Mouse (Mus musculus): Measurements from ENCODE around the gene Nedd9.

Nedd9 gene

DNA sequence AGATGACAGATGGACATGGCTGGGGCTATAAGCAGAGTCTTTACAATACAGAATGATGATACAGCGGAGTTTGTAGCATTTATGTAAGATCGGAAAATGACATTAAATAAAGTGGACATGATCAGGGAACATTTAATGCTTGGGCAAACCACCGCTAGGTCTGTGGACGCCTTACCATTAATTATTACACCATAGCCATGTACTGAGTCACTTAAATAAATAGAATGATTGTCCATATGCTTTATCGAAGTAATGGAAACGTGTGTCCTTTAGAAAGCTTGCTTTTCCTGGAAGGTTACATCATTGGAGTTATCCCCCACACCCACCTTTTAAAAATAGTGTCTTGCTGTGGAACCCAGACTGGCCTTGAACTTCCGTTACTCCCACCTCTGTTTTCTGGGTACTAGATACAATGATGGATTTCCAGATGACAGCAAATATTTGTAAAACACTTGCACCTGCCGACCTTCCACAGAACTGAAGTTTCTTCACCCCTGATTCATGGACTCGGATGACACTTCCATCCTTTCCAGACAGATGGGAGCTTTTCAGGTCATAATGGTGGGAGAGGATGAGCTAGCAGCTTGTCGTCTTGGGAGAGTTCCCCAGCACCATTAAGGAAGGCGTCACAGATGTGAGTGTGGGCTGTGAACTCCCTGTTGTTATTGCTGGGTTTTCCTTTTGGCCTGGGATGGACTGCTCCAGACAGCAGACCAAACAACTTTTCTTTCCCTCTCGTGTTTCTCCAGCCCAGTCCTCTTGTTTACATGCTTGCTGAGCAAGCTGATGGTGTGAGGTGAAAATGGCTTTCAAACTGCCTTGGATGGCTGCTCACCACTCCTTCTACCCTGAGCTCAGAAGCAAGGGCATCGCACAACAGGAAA, 76.7 kb downstream of the Nedd9 start:
- DNase-seq (ENCODE audit: low spot score in 2 of 2) = no peak

DNA sequence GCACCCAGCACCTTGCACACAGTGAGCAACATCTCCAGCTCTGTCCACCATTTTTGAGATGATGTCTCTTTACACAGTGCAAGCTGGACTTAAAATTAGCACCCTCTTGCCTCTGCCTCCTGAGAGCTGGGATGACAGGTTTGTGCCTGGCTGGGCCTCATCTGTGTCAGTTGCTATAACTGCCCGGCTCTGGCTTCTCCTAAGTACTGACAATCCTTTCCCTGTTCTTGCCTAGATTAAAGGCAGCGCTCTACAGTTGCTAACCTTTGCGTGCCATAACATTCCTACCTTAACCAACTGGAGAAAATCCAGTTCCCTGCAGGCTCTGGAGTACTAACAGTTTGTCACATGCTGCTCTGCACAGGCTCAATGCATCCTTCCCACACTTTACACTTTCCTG, 77.9 kb downstream of the Nedd9 start:
- DNase-seq (ENCODE audit: low spot score in 2 of 2) = no peak

DNA sequence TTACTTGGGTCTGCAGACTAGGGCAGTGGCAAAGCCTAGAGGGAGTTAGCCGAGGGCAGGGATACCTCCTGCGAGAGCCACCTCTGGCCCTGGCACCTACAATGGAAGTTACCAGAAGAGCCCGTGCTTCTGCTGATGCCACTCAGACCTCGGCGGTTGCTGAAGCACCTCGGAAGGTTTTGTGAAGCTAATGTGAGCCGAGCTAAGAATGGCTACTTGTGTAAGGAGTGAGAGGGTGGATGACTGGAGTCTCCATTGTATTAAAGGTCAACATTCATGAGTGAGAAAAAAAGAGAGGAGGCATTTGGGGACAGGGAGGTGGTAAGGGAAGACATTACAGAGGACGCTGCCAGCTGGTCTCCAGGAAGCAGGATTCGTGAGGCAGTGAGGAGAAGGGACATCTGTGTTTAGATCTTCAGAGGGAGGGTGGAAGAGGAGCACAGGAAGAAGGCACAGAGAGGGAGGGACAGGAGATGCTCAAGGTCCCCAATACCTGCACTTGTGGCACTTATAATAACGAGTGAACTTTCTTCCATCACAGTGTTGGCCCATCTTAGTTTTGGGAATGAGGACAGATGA, 78.7 kb downstream of the Nedd9 start:
- no peak for DNase-seq (ENCODE audit: low spot score in 2 of 2)

DNA sequence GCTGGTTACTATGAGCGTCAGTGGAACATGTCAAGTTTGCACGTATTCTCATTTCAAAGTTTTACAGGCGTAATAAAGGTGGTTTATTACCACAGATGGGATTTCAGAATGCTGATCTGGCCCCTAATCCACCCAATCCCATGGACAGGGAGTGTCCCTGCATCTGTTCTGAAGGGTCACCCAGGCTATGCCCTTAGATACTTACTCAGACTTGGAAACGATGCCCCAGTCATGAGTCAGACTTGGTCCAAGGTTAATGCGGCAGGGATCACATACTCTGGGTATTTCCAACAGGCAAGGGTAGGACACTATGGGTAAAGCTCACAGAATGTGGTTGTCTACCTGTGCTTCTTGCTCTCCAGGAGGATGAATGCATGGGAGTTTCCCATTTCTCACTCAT, 82.2 kb downstream of the Nedd9 start:
- no peak for DNase-seq (ENCODE audit: low spot score in 2 of 2)

DNA sequence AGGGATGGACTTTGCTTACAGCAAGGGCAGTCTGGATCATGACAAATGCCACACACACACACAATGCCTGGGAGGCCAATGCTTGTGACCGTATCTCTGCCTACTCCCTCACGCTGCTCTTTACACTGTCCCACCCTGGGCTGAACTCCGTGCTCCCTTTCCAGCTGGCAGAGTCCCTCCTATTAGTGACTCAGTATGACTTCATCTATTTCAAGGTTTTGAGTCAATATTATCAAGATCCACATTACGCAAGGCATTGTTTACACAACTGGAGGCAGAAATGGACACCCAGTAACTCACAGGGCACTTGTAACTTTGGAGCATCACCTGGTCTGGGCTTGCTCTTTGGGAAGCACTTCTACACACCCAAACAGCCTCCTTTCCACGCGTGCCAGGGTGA, 83.3 kb downstream of the Nedd9 start:
- DNase-seq (ENCODE audit: low spot score in 2 of 2) = no peak

DNA sequence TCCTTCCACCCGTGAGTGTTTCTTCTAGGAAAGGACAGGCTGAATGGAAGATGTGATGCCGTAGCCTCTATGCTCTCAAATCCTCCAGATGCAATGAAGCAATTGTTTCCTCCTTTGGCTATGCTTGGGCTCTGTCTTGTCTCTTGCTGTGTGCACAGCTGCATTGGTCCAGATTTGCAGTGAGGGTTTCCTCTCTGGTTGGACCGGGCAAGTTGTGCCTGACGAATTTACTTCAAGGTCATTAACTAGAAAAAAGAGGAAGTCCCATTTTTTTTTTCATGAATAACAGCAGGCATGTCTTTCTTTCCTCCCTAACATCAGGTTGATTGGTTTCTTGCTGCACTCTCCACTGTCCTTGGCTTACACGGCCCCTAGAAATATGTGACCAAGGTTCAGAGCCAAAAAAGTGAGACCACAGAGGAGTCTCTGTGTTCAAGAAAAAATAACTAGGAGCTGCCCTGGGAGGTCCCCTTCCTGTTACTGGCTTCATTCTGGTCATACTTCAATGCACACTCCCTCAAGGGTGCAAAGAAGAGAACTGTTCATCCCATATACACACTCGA, 84.6 kb downstream of the Nedd9 start:
- no peak for DNase-seq (ENCODE audit: low spot score in 2 of 2)

DNA sequence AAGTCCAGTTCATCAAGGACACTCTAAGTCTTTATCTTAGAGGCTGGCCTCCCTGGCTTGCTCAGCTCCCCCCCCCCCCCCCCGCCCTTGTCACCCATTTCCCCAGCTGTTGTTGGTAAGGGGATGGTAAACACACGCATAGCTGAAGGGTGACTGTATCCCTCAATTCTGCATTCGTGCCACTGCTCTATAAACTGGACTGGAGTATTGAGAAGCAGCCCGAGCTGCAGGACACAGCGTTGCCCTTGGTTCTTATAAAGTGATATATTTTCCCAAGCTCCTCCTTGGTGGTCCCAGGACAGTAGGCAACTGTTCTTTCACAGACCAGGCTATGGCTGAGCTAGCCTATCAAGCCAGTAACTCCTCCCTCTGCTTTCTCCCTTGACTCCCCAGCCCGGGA, 85.4 kb downstream of the Nedd9 start:
- no peak for DNase-seq (ENCODE audit: low spot score in 2 of 2)

DNA sequence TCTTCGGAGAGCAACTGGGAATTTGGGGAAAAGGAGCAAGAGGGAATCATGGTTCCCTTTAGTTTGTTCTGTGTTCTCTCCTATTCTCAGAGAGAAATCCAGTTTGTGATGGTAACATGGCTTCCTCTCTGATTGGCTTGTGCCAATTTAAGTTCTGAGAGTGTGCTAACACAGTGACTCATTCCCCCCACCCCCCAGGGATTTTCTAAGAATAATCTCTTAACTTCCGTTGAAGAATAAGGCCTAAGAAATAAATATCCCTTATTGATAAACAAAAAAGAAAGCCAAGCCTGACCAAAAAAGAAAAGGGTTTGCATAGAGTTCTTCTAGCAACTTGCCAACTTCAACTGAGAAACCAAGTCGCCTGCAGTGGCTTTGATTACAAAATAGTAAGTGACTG, 86.9 kb downstream of the Nedd9 start:
- no peak for DNase-seq (ENCODE audit: low spot score in 2 of 2)

DNA sequence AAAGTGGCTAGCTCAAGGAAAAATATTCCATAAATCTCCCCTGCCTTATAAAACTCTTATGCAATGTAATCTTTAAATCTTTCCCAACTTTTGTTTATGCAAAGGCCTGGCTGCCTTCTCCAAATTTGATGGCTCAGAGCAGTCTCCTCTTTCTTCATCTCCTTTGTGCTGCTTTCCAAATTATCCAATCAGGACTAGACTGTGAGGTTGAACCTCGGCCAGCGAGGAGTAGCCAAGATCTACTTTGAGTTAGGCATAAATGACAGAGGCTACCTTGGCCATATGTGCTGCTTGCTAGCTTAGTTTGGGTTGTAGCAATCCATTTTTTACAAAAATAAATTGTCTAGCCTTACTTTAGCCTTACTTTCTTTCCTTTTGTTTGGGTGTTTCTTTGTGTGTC, 95.0 kb downstream of the Nedd9 start:
- no peak for DNase-seq (ENCODE audit: low spot score in 2 of 2)

DNA sequence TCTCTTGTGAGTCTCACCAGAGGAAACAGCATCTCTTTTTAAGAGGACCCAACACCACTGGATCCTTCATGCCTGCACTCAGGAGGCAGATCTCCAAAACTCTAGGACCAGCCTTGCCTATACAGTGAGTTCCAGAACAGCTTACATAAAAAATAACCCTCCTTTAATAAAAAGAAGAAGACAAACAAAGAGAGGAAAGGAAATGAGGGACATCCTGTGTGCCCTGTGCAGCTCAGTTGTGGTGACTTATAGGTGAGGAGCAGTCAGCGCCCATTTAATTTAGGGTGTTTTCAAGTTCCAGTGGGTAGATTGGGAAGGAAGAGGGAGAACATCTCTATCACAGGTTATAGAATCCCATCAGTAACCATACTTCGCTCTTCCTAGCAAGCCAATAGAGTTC, 96.5 kb downstream of the Nedd9 start:
- DNase-seq (ENCODE audit: low spot score in 2 of 2) = no peak

DNA sequence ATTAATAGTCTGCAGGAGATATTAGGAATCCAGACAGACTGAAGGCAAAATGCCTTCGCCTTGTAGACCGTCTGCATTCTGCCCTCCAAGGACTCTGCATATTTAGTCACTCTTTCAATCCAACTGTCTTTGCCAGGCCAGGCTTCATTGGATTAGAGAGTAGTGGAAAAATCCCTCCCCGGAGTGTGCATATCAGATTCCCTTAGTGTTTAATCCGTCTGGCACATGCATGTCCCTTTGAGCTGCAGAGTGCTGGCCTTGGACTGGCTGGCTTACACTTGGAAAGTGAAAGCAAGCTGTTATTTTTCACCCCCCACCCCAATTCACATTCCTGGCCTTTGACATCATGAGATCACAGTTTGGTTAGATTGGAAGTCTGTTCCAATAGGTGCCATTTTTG, 100.6 kb downstream of the Nedd9 start:
- no peak for DNase-seq (ENCODE audit: low spot score in 2 of 2)

DNA sequence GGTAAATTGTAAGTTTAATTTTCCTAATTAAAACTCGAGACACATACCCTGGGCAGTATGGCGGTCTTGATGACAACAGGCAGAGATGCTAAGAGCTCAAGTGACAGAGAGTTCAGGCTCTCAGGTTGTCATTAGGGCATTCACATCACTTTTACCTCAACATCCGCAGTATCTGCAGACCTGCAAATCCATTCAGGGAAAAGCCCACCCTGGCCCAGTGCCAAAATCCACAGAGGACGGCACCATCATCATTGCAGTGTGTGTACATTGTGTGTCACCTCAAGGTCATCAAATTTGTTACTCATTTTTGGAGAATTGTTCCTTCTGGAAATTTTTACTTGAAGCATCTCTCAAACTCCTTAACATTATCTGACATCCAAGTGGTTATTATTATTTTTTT, 102.3 kb downstream of the Nedd9 start:
- no peak for DNase-seq (ENCODE audit: low spot score in 2 of 2)

DNA sequence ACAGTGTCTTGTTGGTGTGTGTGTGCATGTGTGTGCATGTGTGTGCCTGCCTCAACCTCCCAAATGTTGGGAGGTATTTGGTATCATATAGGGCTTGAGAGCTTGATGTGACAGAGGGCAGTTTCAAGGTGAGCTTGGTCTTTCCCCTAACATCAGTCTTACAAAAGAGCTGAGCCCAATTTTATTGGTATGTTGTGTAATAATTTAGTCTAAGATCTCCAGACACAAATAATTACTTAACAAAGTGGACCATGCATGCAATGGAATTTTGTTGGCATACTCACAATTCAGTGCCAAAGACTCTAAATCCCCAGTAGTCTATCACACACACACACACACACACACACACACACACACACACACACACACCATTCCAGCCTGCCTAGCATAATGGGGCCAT, 104.5 kb downstream of the Nedd9 start:
- DNase-seq (ENCODE audit: low spot score in 2 of 2) = no peak

DNA sequence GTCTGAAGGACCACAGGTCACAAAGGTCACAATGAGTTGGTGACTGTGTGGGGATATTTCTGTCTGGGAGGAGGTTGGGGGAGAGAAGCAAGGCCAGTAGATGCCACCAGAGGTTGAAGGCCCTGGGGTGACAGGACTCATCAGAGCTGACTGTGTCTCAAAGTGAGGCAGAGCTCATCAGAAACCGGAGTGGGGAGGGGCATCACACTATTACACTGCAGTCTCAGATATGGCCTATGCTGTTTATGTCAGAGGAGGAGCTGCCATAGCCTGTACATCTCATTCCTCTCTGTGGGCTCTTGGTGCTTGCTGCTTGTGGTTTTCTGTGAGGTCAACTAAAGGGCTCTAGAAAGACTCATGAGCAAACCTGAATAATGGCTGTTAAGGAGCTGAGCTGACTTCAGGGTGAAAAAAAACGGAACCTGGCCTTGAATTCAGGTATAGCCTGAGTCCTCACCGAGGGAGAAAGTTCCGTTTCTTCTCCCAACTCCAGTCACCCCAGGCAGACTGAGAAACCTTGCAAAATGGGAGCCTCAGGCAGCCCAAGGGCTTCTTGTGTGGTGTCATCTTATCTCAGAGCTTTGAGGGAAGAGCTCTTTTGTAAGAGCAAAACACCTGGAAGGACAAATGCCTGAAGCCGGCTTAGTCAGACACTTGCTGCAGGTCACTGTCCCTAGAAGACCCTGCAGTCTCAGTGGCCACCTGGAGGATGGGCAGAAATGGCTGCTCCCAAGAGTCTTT, 105.2 kb downstream of the Nedd9 start:
- no peak for DNase-seq (ENCODE audit: low spot score in 2 of 2)

DNA sequence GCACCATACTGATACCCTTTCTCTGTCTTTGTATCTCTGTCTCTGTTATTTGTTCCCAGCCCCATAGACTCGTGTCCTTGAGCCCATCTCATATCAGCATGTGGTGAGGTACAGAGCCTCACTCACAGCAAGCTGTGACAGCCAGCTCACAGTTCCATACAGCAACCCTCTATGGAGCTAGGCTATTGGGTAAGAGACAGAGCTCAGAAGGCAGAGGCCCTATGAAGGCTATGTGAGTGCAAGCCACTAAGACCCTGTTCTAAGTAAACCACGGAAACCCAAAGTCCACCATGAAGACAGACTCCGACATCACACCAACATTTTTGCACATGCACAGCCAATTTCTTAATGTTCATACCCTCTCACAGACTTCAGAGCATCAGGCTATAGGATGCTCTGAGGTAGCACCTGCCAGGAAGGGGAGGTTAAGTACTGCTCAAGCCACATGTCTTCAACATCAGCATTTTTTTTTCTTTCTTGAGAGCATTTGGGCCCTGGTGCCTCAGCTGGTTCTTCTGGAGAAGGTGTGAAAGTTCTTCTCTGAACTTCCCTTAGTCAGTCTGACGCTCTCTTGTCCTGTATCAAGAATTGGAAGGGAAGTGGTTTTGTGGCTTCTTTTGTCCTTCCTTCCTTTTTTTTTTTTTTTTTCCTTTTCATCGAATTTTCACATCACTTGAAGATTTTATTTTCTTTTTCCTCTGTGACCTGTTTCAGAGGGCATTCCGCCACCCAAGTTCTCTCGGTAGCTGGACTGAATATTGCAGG, 105.9 kb downstream of the Nedd9 start:
- DNase-seq (ENCODE audit: low spot score in 2 of 2) = no peak

DNA sequence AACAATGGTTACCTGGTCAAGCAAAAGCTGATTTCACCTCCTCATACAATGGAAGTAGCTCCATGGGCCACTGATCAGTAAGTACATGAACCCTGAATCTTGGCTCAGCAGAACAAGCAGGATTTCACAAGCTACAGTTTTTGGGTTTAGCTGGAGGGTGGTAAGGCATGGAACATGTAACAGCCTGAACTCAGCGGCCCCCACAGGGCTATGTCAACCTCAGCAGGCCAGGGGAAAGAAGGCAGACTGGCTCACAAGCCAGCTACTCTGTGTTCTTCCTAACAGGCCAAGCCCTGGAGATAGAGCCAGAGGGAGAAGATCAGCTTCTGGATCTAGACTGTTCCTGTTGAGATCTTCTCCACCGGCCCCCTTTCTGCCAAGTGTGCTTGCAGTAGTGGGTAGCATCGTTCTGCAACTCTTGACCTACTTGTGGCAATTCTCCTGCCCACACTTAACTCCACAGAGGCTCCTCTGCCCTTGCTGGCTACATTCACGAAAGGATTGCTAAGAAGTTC, 107.2 kb downstream of the Nedd9 start:
- DNase-seq (ENCODE audit: low spot score in 2 of 2) = no peak

DNA sequence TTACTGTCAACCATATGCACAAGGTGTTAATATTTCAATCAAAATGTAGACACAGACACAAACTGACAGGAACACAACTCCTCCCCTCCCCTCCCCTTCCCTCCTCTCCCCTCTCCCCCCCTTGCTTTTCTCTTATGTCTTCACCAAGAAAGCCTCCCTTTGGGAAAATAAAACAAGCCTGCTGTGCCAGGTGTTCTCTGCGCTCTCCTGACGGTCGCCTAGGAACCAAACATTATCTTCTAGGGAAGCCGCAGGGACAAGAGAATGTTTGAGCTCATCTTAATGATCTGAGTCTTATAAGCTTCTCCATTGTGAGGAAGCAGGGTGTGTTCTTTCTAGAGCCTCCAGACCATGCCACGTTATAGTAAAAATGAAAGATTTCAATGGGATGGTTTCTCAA, 108.7 kb downstream of the Nedd9 start:
- DNase-seq (ENCODE audit: low spot score in 2 of 2) = no peak

DNA sequence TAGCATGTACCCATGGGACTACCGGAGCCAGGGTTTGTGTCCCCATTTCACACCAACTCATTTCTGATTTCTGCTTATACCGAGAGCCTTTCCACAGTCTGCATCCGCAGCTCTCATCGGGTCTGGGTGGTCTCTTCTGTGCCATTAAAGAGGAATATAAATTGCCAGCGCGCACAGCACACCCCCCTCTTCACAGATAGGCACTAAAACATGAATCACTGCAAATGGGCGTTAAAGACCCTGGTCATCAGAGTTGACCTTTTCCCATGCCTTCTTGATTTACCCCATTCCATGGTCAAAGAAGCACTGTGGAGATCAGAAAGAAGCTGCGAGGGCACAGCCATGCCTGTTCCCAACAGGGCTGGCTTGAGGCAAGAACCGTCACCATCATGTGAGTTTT, 109.3 kb downstream of the Nedd9 start:
- no peak for DNase-seq (ENCODE audit: low spot score in 2 of 2)

DNA sequence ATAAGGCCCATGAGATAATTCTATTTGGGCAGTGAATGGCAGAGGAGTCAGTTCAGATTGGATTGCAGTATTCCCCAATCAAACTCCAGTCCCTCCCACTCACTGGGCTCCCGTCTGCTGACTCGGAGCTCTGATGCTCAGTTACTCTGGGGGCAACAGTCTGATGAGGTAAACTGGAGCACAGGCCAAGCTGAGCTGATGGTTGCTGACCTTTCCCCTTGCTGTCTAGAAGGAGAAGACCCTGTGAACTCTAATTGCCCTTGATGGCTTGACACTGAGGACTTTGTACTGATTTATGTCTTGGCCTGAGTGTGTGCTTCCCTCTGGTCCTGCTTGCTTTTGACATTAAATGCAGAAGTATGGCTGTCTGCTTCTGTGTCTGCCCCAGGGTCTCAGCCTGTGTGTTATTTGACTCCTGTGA, 110.1 kb downstream of the Nedd9 start:
- DNase-seq (ENCODE audit: low spot score in 2 of 2) = no peak

DNA sequence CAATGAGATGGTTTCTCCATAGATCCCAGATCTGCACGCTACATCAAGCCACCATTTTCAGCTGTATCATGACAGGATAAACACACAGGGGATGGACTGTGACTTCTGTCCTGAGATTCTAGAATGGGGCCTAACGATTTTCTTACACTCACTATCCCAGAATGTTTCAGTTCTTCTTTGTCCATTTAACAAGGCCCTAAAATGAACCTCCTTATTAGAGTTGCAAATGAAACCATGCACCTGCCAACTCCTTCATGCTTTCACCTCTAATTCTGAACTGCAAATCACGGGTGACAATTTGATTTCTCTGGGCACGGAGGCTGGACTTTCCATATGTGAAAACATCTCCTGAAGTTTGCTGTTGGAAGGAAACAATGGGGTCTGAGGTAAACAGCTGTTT, 111.1 kb downstream of the Nedd9 start:
- DNase-seq (ENCODE audit: low spot score in 2 of 2) = no peak

DNA sequence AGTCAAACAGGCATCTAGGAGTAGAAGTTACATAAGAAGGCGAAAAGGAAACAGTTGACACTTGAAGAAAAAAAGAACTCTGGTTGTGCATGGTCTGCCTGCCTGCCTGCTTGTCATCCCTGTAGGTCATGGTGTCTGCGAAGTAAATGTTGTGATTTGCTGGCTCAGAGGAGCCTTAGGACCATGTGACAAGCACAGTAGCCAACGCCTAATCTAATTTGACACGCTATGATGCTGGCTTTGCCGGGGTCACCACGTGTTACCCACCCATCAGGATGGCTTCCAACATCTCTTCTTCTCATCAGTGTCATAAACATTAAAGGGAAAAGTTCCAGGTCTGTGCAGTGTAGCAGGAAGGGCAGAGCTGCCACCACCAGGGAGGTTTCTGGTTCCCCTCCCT, 111.5 kb downstream of the Nedd9 start:
- DNase-seq (ENCODE audit: low spot score in 2 of 2) = no peak

DNA sequence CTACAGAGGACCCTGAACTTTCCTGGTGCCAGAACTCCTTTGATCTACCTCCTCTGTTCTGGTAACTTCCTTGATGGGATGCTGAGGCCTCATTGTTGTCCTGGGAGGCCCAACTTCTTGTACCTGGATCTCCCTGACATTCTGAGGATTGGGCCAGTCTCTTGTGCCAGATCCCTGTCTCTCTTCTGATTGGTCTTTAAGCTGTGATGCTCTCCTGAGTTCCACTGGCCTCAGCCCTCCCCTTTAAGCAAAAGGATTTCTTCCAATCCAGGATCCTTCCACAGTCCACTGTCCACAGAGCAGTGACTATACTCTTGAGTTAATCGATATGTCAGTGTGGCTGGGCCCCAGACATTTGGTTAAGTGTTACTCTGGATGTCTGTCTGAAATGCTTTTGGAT, 112.3 kb downstream of the Nedd9 start:
- no peak for DNase-seq (ENCODE audit: low spot score in 2 of 2)
